Mouse (Mus musculus) left cerebral cortex, postnatal 14 days (tissue): ENCODE data around the gene Mthfsl. TPM values are rescaled to one million over a fixed set of nuclear protein-coding genes. Genes with fewer than 3 reads are reported as not detected.
"Not testable (repeated sequence)": the region's sequence is repeated elsewhere in the genome, so short reads cannot be mapped to it uniquely, and the experiment has no call there.

Source experiments
- DNase-seq, 2 experiments: peaks; one replicate each; pipeline ENCODE4 v3.0.0; 2021 to 2022; ENCODE audit warnings: low spot score in 2 of 2, mixed read lengths in 1 of 2
- intact Hi-C: fragments of 180-260 bp; cut with DNase I; formaldehyde crosslinking; loops from one replicate; pipeline ENCODE4 v1.15.1; 2025
- long read RNA-seq, 2 experiments: library from polyadenylated mRNA; stranded (forward); transcript quantifications; one replicate each; pipeline ENCODE4 v2.0.0; 2021
- total RNA-seq, 2 experiments: library from RNA; stranded (reverse); gene quantifications; 2 replicates each; pipeline ENCODE4 v1.2.3; 2021

Mthfsl gene
- 10 to 100 TPM; 27.3 to 33.1 TPM for total RNA-seq
- long read RNA-seq, experiment 1, transcript Mthfsl-204 (4 exons, 725 nt) = major isoform, 7 of 16 reads
- long read RNA-seq, experiment 1, partial matches to known transcripts = 1 of 16 reads
- long read RNA-seq, experiment 1, other reads (novel, unspliced or antisense) = 6 of 16 reads
- long read RNA-seq, experiment 2, partial matches to known transcripts = 0 of 21 reads
- long read RNA-seq, experiment 2, other reads (novel, unspliced or antisense) = 15 of 21 reads

- peak; percentile 38 to 67 for DNase-seq
- intact Hi-C loops = not testable (repeated sequence)
Observed at GRCm38 (mm10) chr9:88719989-88720537, at the start of gene Mthfsl. Gene Mthfsl, minus strand, starts transcription at chr9:88720296.

GRCm38 (mm10) chr9:88769470-88769869, 49.4 kb upstream of the Mthfsl start:
- intact Hi-C loops, DNase-seq: not testable (repeated sequence)

DNA sequence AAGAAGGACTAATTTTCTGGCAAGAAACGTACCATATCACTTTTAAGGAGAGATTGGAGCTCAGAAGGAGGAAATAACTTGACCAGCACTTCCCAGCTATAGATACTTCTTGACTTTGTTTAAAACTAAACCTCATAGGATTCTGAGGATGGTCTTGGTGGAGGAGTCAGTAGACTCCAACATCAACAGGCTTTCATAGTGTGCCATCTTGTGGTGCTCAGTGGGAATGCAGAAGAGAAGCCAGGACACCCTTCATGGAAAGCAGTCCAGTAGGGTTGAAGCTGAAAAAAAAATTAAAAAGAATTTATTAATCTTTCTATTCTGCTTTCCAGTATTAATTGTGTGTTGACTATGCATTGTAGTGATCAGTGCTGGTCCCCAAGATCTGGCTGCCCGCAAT, 26.6 kb upstream of the Mthfsl start:
- DNase-seq = peak in 1 of 2 experiments; percentile 40
- intact Hi-C loops = not testable (repeated sequence)

GRCm38 (mm10) chr9:88746046-88746445, 25.9 kb upstream of the Mthfsl start:
- DNase-seq = not testable (repeated sequence)

GRCm38 (mm10) chr9:88735289-88735688, 15.2 kb upstream of the Mthfsl start:
- not testable (repeated sequence) for DNase-seq

More at GRCm38 (mm10) chr9:88746046-88746445, 25.9 kb upstream of the Mthfsl start:
- intact Hi-C loops = not testable (repeated sequence)

DNA sequence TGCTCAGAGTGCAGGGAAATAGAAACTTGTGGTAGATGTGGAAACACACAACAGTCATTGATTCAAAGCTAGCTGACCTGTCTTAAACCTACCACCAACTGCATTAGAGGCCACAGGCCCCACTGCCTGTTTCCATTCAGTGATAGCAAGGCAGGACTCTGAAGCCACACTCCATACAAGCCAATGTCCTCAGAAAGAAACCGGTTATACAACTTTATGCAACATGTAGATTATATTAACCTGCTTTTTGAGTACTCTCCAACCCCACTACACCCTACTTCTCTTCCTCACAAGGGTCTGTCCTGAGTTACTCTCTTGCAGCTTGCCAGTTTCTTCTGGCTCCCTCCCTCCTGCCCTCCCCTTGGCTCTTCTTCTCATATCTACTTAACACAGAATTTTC, 13.1 kb upstream of the Mthfsl start:
- DNase-seq, intact Hi-C loops: not testable (repeated sequence)

More at GRCm38 (mm10) chr9:88735289-88735688, 15.2 kb upstream of the Mthfsl start:
- intact Hi-C loops = not testable (repeated sequence)

GRCm38 (mm10) chr9:88732334-88732733, 12.2 kb upstream of the Mthfsl start:
- intact Hi-C loops, DNase-seq: not testable (repeated sequence)

GRCm38 (mm10) chr9:88731728-88732127, 11.6 kb upstream of the Mthfsl start, which contains the start of gene Bcl2a1d:
Gene Bcl2a1d, minus strand, starts transcription at chr9:88731914.
- intact Hi-C loops, DNase-seq: not testable (repeated sequence)

DNA sequence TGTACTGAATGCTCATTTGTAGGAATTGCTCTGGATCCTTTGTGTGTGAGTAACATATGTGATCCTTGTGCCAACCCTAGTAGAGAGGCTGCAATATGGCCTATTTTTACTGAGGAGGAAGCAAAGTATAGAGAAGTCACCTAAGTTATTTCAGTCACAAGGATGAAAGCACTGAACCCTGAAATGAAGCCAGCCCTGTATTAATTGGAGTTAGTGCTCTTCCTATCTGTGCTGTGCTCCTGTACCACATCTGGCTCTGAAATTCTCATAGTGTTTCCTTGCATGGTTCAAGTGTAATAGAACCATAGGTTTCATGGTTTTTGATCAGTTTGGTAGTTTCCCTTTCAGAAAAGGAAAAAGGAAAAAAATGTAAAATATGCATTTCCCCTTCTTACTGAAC, 8.2 kb upstream of the Mthfsl start:
- DNase-seq, intact Hi-C loops: not testable (repeated sequence)

DNA sequence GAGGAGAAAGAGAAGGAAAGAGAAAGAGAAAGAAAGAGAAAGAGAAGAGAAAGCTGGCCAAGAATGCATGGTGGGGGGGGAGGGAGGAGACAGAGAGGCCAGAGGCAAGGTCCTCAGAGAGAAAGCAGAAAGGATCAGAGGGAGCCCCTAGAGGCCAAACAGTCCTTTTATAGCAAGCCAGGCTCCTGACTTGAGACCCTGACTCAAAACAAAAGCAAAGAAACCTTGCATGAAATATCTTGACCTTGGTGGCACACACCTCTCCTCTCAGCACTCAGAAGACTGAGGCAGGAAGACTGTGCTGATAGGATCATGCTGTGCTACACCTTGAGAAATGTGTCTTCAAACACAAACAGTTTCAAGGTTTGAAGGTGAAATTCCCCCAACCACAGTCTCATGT, 1.5 kb upstream of the Mthfsl start:
- intact Hi-C loops, DNase-seq: not testable (repeated sequence)

DNA sequence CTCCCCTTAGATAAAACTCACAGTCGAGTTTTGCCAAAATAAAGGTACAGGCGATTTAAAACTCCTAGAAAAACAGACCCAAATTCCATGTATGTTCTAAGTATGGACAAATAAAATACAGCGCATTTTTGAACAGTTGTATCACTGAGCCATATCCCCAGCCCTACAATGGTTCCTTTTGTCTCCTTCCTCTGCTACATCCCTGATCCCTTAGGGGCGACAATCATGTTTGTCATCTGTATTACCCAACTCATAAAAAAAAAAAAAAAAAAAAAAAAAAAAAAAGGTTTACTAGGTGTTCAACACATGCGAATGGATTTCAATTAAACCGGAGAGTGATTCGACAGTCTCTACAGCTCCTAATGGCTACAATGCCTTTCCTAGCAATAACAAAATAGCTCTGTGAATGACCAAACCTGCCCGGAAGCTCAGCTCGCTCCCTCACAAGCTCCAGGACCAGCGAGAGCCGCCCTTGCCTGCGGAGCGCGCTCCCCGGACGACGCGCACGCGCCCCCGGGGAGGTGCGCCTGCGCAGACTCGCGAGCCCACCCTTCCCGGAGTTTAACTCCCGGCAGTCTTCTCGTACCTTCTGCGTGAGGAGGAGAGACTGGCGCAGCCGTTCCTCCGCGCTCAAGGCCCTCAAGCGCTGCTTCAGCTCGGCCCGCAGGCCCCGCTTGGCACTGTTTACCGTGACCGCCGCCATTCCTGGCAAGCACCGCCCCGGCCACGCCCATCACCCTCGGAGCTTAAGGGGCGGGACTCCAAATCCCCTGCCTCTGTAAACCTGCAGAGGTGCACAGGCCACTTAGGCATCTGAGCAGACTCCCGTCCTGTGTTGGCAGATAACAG, 799 bp downstream of the Mthfsl start:
- peak in 1 of 2 experiments; percentile 42 for DNase-seq
- intact Hi-C loops = not testable (repeated sequence)

DNA sequence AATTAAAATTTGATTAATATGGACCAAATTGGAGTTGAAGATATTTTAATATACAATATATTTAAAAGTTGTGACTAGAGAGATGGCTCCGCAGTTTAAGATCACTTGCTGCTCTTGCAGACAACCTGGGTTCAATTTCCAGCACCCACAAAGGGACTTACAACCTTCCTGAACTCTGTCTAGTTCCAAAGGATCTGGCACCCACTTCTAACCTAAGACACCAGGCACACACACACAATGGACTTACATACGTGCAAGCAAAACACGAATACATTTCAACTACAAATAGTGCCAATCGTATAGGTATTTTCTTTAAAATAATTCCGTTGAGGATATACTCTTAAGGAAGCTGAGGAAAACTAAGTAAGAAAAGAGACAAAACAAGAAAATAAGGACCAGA, 1.5 kb downstream of the Mthfsl start:
- intact Hi-C loops, DNase-seq: not testable (repeated sequence)

- intact Hi-C loops = not testable (repeated sequence)
- DNase-seq = peak in 1 of 2 experiments; percentile 37
Observed at GRCm38 (mm10) chr9:88718140-88718539, 2.0 kb downstream of the Mthfsl start.

- DNase-seq, intact Hi-C loops: not testable (repeated sequence)
Observed at GRCm38 (mm10) chr9:88714515-88714914, 5.6 kb downstream of the Mthfsl start.

DNA sequence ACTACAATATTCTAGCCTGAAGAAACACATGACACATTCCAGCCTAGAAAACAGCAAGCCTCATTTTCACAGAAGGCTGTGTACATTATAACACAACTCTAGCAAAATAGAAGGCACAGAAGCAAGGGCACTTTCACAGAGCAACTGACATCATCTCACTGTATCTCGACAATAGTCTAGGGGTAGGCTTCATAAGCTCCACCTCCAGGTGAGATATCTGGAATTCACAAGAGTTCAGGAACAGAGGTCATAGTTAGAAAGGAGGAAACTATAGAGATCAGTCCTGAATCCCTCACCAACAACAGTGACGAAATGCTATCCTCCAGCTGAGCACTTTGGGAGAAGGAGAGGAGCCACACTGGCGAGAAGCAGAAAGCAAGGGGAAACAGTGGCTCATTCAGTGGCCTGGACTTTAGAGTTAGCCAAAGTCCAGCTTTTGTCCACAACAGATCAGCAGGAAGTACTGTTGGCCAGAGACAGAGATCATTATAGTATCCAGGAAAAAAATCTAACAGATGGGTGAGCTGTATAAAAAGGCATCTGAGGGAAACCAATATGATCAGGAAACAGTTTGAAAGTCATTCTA, 7.8 kb downstream of the Mthfsl start:
- intact Hi-C loops, DNase-seq: not testable (repeated sequence)

DNA sequence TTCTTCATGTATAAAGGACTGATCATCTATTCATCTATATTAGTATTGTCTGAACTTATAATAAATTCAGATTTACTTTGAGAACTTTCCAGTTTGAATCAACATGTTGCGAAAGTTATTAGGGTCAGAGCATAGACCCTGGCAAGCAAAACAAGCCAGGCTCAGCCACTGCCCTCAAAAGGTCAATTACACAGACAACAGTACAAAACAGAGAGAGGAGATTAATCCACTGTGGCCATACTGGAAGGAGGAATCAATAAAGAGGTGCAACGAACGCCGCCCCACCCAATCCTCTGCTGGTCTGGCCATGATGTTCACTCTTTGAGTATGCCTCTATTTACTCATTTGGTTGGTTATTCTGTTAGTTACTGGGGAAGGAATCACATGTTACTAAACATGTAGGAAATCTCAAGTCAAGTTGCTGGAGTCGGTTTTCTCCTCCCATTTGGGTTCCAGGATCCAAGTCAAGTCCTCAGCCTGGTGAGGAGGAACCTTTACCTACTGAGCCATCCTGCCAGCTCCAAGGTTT, 9.1 kb downstream of the Mthfsl start:
- intact Hi-C loops, DNase-seq: not testable (repeated sequence)

- intact Hi-C loops, DNase-seq: not testable (repeated sequence)
Observed at GRCm38 (mm10) chr9:88710439-88710838, 9.7 kb downstream of the Mthfsl start.

DNA sequence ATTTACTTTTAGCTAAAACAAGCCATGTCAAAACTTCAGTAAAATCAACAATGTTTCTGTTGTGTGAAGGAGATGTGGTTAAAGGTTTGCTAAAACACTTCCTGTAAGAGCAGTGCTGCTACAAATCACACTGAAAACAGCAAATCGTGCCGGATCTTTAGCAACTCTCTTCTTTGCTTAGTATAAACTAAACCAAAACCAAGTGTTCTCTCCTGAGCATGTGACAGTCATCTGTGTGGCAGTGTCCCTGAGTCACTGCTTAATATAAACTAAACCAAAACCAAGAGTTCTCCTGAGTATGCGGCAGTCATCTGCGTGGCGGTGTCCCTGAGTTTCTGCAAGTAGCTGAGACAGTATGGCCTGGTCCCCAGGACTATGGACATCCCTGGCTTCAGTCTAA, 10.3 kb downstream of the Mthfsl start:
- not testable (repeated sequence) for DNase-seq
- intact Hi-C loops = loop anchor here (5.0 kb wide), 2 partner anchors 152 to 518 kb away; no protein-coding TSS in a partner anchor

DNA sequence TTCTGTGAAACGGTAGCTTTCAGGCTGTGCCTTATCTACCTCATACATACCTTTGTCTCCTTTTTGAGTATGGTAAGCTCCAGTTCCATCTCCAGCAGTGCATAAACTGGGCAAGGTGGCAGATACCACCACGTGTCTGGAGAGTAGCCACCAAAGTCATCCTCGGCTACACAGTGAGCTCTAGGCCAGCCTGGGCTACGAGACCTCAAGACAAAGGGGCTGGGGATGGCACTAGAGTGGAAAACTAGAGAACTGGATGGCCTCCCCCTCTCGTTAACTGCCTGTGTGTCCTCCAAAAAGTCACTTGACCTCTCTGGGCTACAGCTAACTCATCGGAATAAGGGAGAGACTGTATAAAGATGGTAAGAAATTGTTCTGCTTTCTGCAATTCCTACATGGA, 10.8 kb downstream of the Mthfsl start:
- DNase-seq = no peak
- intact Hi-C loops = loop anchor here (5.0 kb wide), 2 partner anchors 152 to 518 kb away; no protein-coding TSS in a partner anchor
